Mouse (Mus musculus) hindbrain, embryonic 14.5 days (tissue): ENCODE measurements around the gene Dio2. TPM values are rescaled to one million over a fixed set of nuclear protein-coding genes. Genes with fewer than 3 reads are reported as not detected.
A peak's percentile ranks its signal among the peaks of the same experiment; 100 is the strongest.

Experiments used
- ATAC-seq: fragments of 200-750 bp; cut with Nextera tagmentation; 2 replicates; pipeline ENCODE4 v1.8.0; 2017; ENCODE audit warnings: moderate number of reproducible peaks, mild to moderate bottlenecking, moderate TSS enrichment, moderate library complexity; ENCODE audit not compliant: low FRiP score
- DNase-seq: peaks from one replicate; pipeline ENCODE4 v3.0.0-alpha.2; 2015; ENCODE audit warnings: low spot score
- H3K27ac ChIP-seq: fragments of 300-500 bp; sonication (generic); 2 replicates; pipeline ENCODE4 v1.5.1; 2014; ENCODE audit warnings: mild to moderate bottlenecking, moderate library complexity
- H3K27me3 ChIP-seq: fragments of 300-500 bp; sonication (generic); 2 replicates; pipeline ENCODE4 v1.6.1; 2014; ENCODE audit warnings: mild to moderate bottlenecking, low read length, mixed read lengths; ENCODE audit not compliant: control insufficient read depth, insufficient read depth
- H3K36me3 ChIP-seq: fragments of 300-500 bp; sonication (generic); replicated peaks from 2 replicates; pipeline ENCODE4 v1.6.1; 2014; ENCODE audit not compliant: control insufficient read depth, insufficient read depth
- H3K4me1 ChIP-seq: fragments of 300-500 bp; sonication (generic); replicated peaks from 2 replicates; pipeline ENCODE4 v1.6.1; 2014; ENCODE audit warnings: antibody characterized with exemption, low read length, mixed read lengths; ENCODE audit not compliant: control insufficient read depth, insufficient read depth
- H3K4me2 ChIP-seq: fragments of 300-500 bp; sonication (generic); replicated peaks from 2 replicates; pipeline ENCODE4 v1.6.1; 2014; ENCODE audit warnings: mild to moderate bottlenecking, moderate library complexity
- H3K4me3 ChIP-seq: fragments of 300-500 bp; sonication (generic); replicated peaks from 2 replicates; pipeline ENCODE4 v1.5.1; 2014; ENCODE audit warnings: mild to moderate bottlenecking, low read length
- H3K9ac ChIP-seq: fragments of 300-500 bp; sonication (generic); 2 replicates; pipeline ENCODE4 v1.6.1; 2014
- H3K9me3 ChIP-seq: fragments of 300-500 bp; sonication (generic); 2 replicates; pipeline ENCODE4 v1.6.1; 2016; ENCODE audit warnings: low read length; ENCODE audit not compliant: control insufficient read depth
- WGBS: fragments of 180-500 bp; shearing (Covaris S2); extraction: QIAGEN DNeasy Blood & Tissue Kit; methylation state at CpG from one replicate; pipeline ENCODE4 v1.1.7; 2014; 5-methylcytosine and 5-hydroxymethylcytosine counted together
- polyA plus RNA-seq: library from polyadenylated mRNA; unstranded; fragments of >200 nt; fragmentation: Nextera tagmentation; extraction: Ambion mirVana; gene quantifications from 2 replicates; pipeline ENCODE4 v1.2.1, GENCODE M21; 2014

Dio2 gene
- polyA plus RNA-seq: 0.07 and 0.14 TPM in 2 replicates

DNA sequence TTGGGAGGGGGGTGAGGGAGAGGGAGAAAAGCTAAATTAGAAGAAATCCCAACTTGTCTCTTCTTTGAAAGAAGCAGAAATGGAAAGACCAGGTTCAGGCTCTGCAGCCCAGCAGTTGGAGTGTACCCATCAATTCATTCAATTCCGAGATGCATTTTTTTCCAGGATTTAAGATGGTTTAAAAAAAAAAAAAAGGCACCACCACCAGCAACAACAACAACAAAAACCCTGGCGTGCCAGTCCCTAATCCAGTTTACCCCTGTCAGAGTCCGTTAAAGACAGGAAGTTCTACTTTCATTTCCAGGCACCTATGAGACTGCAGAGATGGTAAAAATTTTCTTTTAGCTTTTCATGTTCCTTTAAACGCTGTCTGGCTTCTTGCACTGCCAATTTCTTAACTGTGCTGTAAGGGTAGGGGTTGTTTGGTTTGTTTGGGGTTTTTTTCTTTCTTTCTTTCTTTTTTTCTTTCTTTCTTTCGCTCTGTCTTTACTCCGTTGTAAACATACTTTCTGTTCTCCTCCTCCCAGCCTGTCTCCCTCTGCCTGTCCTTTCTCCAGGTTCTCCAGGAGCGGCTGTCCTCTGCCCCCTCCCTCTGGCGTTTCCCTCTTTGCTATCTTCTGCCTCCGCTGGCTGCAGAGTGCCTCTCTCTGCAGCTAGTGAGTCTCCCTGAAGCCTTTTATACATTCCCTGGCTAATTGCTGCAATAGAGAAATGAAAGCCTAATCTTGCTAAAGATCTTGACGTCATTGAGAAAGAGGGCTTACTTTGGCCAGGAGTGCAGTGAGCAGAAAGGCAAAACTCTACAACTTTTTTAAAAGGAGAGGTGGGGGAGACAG, at the start of gene Dio2:
Gene Dio2 (minus strand): TSS at position 51 of the 836 bp plus-strand sequence.
- Histone ChIP-seq H3K4me3 (no peak within 1 kb of the TSS), H3K9me3 (no peaks in the 10 kb centered on the region), H3K36me3 (no peaks in the 10 kb centered on the region), H3K9ac (no peak within 1 kb of the TSS), H3K4me2 (peak within 1 kb of the TSS; percentile 28), H3K27ac (no peak within 1 kb of the TSS), H3K4me1 (no peaks in the 10 kb centered on the region), H3K27me3 (no peaks in the 10 kb centered on the region)
- DNase-seq (no peak), ATAC-seq (no peak)
- WGBS: 34% methylated on average over 10 of the region's 10 CpGs

DNA sequence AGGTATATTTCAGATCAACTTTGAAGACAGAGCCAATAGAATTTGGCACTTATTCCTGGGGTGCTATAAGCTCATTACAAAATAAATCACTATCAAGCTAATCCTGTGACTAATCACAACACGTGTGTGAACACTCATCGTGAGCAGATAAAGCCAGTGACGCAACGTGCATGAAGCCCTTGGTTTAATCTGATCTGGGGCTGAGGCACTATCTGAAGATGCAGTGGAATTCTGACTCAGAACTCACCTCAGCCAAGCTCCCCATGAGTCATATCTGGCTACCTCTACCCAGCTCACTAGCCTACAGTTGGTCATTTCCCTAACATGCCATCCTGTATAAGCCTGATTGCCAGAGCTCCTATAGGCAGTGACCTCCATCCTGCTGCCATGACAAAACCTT, 43.2 kb upstream of the Dio2 start:
- Histone ChIP-seq H3K4me1 (no peaks in the 10 kb centered on the region), H3K27me3 (no peaks in the 10 kb centered on the region), H3K9ac (no peak overlapping the region), H3K4me3 (no peak overlapping the region), H3K9me3 (no peaks in the 10 kb centered on the region), H3K4me2 (no peak overlapping the region), H3K36me3 (no peaks in the 10 kb centered on the region), H3K27ac (no peak overlapping the region)
- ATAC-seq (no peak), DNase-seq (no peak)
- 91% methylated on average over 4 of the region's 4 CpGs for WGBS

DNA sequence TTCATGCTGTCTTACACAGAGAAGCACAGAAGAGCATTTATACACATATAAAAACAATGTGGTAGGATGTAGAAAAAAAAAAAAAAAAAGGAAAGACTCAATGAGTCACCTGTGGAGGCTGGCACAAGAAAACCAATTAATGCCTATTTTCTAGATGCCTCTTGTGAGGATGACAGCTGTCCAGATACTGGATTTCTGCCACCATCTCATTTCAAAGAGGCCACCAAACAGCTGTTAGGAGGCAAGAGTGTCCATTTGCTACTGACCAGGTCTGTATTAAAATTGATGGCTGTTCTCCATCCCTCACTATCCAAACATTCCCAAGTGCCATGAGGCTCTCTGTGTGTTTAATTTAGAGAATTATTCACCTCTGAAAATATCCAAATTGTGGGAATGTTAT, 6.5 kb upstream of the Dio2 start:
- H3K4me1 ChIP-seq: no peaks in the 10 kb centered on the region
- H3K9ac ChIP-seq: no peak overlapping the region
- no peaks in the 10 kb centered on the region for H3K9me3 ChIP-seq
- H3K27ac ChIP-seq: no peak overlapping the region
- H3K4me2 ChIP-seq: no peak overlapping the region
- no peak for ATAC-seq
- DNase-seq: no peak
- no peaks in the 10 kb centered on the region for H3K36me3 ChIP-seq
- no peaks in the 10 kb centered on the region for H3K27me3 ChIP-seq
- no peak overlapping the region for H3K4me3 ChIP-seq

DNA sequence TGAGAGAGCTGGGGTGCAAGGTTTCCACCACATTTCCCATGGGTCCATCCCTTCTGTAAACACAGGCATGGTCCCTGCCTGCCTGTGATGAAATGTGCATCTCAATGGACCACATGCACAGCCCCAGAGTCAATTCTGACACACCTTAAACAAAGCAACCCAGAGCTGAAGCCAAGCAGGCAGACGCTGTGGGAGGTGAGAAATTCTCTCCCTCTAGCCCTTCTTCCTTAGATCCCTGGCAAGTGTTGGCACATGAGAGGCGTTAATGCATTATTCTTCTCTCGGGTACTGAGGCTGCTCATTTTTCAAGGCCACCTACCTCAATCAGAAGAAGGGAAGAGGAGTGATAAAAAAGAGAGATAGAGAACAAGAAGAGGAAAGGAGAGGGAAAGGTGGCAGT, 5.4 kb upstream of the Dio2 start:
- 63% methylated on average over 3 of the region's 3 CpGs for WGBS
- DNase-seq: no peak

DNA sequence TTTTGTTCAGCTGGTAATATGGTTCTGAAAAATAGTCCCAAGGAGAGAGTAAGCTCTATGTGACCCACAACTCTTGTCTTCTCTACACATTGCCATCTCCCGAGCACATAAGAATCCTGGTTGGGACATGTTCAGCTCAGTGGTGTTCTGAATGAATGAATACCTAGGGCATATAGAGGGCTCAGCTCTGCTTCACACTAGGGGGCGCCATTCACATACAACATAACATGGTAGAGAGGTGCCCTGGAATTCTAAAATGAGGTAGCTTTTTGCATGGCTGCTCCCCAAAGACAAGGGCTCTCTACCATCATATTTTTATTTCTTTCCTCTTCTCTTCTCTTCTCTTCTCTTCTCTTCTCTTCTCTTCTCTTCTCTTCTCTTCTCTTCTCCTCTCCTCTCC, 2.2 kb upstream of the Dio2 start:
- H3K36me3 ChIP-seq: no peaks in the 10 kb centered on the region
- H3K4me3 ChIP-seq: no peak overlapping the region
- no peak overlapping the region for H3K9ac ChIP-seq
- H3K9me3 ChIP-seq: no peaks in the 10 kb centered on the region
- WGBS: 30% methylated on average over 2 of the region's 2 CpGs
- ATAC-seq (no peak; the same call in 1 of the 2 replicates), DNase-seq (peak; percentile 58)
- no peaks in the 10 kb centered on the region for H3K27me3 ChIP-seq
- H3K27ac ChIP-seq: no peak overlapping the region
- H3K4me1 ChIP-seq: no peaks in the 10 kb centered on the region
- H3K4me2 ChIP-seq: no peak overlapping the region

More for the DNA sequence above, 5.4 kb upstream of the Dio2 start:
- H3K9me3 ChIP-seq: no peaks in the 10 kb centered on the region
- H3K9ac ChIP-seq: no peak overlapping the region
- H3K4me3 ChIP-seq: no peak overlapping the region
- H3K4me1 ChIP-seq: no peaks in the 10 kb centered on the region
- H3K27ac ChIP-seq: no peak overlapping the region
- H3K4me2 ChIP-seq: no peak overlapping the region
- no peaks in the 10 kb centered on the region for H3K36me3 ChIP-seq
- ATAC-seq: no peak
- no peaks in the 10 kb centered on the region for H3K27me3 ChIP-seq

DNA sequence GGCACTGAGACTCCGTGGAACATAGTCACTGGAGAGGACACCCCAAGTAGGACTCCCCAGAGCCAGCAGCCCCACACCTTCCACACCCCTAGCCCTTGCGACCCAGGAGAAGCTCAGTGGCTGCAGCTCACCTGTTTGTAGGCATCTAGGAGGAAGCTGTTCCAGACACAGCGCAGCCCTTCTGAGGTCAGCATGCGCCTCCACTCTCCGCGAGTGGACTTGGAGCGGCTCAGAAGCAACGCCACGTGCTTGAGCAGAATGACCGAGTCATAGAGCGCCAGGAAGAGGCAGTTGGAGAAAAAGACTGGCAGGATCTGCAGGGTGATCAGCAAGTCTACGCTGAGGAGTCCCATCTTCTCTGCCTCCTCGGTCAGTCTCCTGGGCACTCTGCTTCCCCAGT, 306 bp downstream of the Dio2 start:
- DNase-seq: no peak
- Histone ChIP-seq H3K4me1 (no peaks in the 10 kb centered on the region), H3K9ac (no peak overlapping the region), H3K9me3 (no peaks in the 10 kb centered on the region), H3K27ac (no peak overlapping the region), H3K36me3 (no peaks in the 10 kb centered on the region), H3K4me3 (no peak overlapping the region), H3K4me2 (no peak overlapping the region; the same call in 1 of the 2 replicates), H3K27me3 (no peaks in the 10 kb centered on the region)
- no peak for ATAC-seq
- WGBS: 91% methylated on average over 13 of the region's 13 CpGs

DNA sequence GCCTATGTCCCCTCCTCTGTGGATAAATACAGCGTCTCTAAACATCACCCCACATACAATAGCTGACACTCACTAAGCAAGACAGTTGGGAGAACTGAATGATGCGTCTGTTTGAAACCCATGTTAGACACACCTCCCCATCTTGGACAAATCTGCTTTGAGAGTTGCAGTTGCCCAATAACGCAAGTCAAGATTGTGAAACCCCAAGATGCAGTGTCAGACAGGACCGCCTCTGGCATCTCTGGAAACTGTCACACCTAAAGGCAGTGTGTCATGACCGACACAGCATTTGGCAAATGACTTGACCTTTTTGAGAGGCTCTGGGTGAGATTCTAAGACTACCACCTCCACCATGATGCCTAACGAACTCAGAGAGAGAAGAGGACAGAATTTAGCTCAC, 2.8 kb downstream of the Dio2 start:
- Histone ChIP-seq H3K27me3 (no peaks in the 10 kb centered on the region), H3K36me3 (no peaks in the 10 kb centered on the region), H3K4me2 (no peak overlapping the region), H3K4me1 (no peaks in the 10 kb centered on the region), H3K4me3 (no peak overlapping the region), H3K27ac (no peak overlapping the region), H3K9ac (no peak overlapping the region), H3K9me3 (no peaks in the 10 kb centered on the region)
- no peak for ATAC-seq
- no peak for DNase-seq
- 90% methylated on average over 6 of the region's 6 CpGs for WGBS

DNA sequence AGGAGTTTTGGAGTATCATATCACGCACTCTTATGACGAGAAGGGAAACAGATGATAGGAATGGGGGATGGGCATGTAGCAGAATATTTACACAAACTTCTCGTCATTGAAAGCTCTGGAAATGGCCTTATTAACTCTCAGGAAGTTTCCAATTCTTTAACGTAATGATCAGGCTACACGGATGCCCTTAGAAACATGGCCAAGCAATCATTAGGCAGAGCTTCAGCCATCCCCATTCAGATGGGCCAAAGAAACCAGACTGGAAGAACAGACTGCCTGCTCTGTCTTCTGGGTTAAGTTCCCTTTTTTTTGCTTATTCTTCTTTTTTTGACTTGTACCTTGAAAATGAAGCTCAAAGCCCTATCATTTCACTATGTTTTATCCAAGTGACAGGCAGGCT, 3.7 kb downstream of the Dio2 start:
- no peak overlapping the region for H3K9ac ChIP-seq
- ATAC-seq: no peak
- no peak overlapping the region for H3K4me2 ChIP-seq
- H3K4me3 ChIP-seq: no peak overlapping the region
- no peaks in the 10 kb centered on the region for H3K9me3 ChIP-seq
- H3K4me1 ChIP-seq: no peaks in the 10 kb centered on the region
- no peak for DNase-seq
- no peak overlapping the region for H3K27ac ChIP-seq
- H3K36me3 ChIP-seq: no peaks in the 10 kb centered on the region
- WGBS: 87% methylated on average over 5 of the region's 5 CpGs
- H3K27me3 ChIP-seq: no peaks in the 10 kb centered on the region

DNA sequence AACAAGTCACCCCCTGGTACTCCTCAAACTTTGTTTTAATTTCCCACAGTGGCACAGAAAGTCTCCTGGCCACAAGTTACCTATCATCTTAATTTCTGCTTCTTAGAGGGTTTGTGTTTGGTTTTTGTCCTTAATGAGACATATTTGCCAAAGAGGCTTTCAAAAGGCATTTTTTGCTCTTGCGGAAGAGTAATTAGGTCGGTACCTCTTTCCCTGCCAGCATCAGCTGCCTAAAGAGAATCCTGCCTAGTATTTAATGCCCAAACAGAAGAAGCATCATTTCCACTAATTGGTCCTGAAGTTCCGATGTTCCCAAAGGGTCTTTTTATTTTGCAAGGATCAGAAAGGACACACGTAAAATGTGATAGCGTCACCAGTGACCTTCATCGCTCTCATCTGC, 4.5 kb downstream of the Dio2 start:
- no peaks in the 10 kb centered on the region for H3K27me3 ChIP-seq
- DNase-seq (no peak), ATAC-seq (no peak)
- WGBS: 83% methylated on average over 6 of the region's 6 CpGs
- no peak overlapping the region for H3K4me2 ChIP-seq
- H3K4me1 ChIP-seq: no peaks in the 10 kb centered on the region
- no peak overlapping the region for H3K9ac ChIP-seq
- H3K4me3 ChIP-seq: no peak overlapping the region
- no peak overlapping the region for H3K27ac ChIP-seq
- no peaks in the 10 kb centered on the region for H3K9me3 ChIP-seq
- no peaks in the 10 kb centered on the region for H3K36me3 ChIP-seq
